In genomic region chr15:8849413-8849812, GRCm38 (mm10) we compare ENCODE assay signal across 15 mouse cellular contexts.
A peak's percentile ranks its signal among the peaks of the same experiment; 100 is the strongest.
DNase-seq lines count a peak whose midpoint lies in the region; ATAC-seq lines count a peak whose summit lies in the region.
"Had no signal": no experiment of that assay in that cellular context is flagged by ENCODE, and none has a peak within 500 bp of the region (broad histone marks: within the 10 kb centered on the region; RNA-seq: fewer than 3 reads in every experiment).

No protein-coding gene starts in this region.

- 58% methylated on average over 5 of the region's 5 CpGs for WGBS in kidney, embryonic 15.5 days

- H3K9me3 ChIP-seq in kidney, embryonic 15.5 days (replicated peaks), result no peaks in the 10 kb centered on the region
- H3K9me3 ChIP-seq: limb, embryonic 15.5 days had no signal

- no peak overlapping the region for H3K4me2 ChIP-seq in kidney, embryonic 15.5 days
- H3K4me2 ChIP-seq: limb, embryonic 15.5 days had no signal

- H3K27ac ChIP-seq in kidney, embryonic 15.5 days, result no peak overlapping the region
- H3K27ac ChIP-seq: heart, adult 2 months; limb, embryonic 15.5 days had no signal

- H3K27me3 ChIP-seq in kidney, embryonic 15.5 days, result no peaks in the 10 kb centered on the region
- H3K27me3 ChIP-seq: limb, embryonic 15.5 days; megakaryocyte, embryonic 14.5 days had no signal

- no peak overlapping the region for H3K9ac ChIP-seq in kidney, embryonic 15.5 days
- H3K9ac ChIP-seq: limb, embryonic 15.5 days had no signal

- H3K4me1 ChIP-seq in kidney, embryonic 15.5 days, result no peaks in the 10 kb centered on the region
- H3K4me1 ChIP-seq: megakaryocyte, embryonic 14.5 days had no signal

- no peak for ATAC-seq in kidney, embryonic 15.5 days (replicated peaks; ENCODE audit: low FRiP score)

- no peaks in the 10 kb centered on the region for H3K36me3 ChIP-seq in kidney, embryonic 15.5 days
- H3K36me3 ChIP-seq: limb, embryonic 15.5 days had no signal

- no peak overlapping the region for H3K4me3 ChIP-seq in kidney, embryonic 15.5 days (replicated peaks)
- H3K4me3 ChIP-seq: heart, adult 2 months; limb, embryonic 15.5 days; megakaryocyte, embryonic 14.5 days had no signal

- peak; percentile 2 for DNase-seq in adrenal gland, adult 8-10 months
- no peak for DNase-seq in adrenal gland, postnatal 25 days
- DNase-seq in kidney, adult 9 months, result peak; percentile 21
- peak; percentile 51 for DNase-seq in retina, postnatal 1 day
- no peak for DNase-seq in retina, embryonic 14.5 days (ENCODE audit: low spot score)
- DNase-seq in embryo, embryonic 10.5 days (ENCODE audit: low spot score), result no peak
- DNase-seq in heart, postnatal 4 days, result no peak
- DNase-seq: B cell, adult 2 months; cerebellum, postnatal 36 days; heart, adult 2 months; heart, postnatal 36 days; kidney, adult 18-20 months had no signal

Comparison
In these comparisons a context has a peak if more than half of its experiments do, and no peak if none do; other contexts are left out.
1. DNase-seq: peak in adrenal gland, adult 8-10 months (single experiment), kidney, adult 9 months (single experiment) and retina, postnatal 1 day (single experiment); none in adrenal gland, postnatal 25 days (single experiment), retina, embryonic 14.5 days (single experiment), embryo, embryonic 10.5 days (single experiment) and heart, postnatal 4 days (single experiment).